Mouse (Mus musculus) embryo, embryonic 10.5 days (tissue): Measurements from ENCODE around the gene Ftl1.
"Not testable (repeated sequence)": the region's sequence is repeated elsewhere in the genome, so short reads cannot be mapped to it uniquely, and the experiment has no call there.

Source experiments
- DNase-seq: peaks from one replicate; pipeline ENCODE4 v3.0.0-alpha.2; 2015; ENCODE audit warnings: low spot score

The Ftl1 gene

DNA sequence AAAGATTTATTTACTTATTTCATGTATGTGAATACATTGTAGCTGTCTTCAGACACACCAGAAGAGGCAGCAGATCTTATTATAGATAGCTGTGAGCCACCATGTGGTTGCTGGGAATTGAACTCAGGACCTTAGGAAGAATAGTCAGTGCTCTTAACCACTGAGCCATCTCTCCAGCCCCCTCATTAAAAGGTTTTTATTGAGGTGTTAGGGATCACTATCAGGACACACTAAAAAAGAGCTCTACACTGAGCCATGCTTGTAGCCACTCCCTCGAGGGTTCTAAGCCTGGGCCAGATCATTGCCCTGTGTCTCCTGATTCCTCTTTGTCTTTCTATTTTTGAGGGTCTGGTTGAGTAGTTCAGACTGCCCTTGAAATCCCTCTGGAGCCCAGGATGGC lies 16.8 kb upstream of the Ftl1 start:
- no peak for DNase-seq

DNA sequence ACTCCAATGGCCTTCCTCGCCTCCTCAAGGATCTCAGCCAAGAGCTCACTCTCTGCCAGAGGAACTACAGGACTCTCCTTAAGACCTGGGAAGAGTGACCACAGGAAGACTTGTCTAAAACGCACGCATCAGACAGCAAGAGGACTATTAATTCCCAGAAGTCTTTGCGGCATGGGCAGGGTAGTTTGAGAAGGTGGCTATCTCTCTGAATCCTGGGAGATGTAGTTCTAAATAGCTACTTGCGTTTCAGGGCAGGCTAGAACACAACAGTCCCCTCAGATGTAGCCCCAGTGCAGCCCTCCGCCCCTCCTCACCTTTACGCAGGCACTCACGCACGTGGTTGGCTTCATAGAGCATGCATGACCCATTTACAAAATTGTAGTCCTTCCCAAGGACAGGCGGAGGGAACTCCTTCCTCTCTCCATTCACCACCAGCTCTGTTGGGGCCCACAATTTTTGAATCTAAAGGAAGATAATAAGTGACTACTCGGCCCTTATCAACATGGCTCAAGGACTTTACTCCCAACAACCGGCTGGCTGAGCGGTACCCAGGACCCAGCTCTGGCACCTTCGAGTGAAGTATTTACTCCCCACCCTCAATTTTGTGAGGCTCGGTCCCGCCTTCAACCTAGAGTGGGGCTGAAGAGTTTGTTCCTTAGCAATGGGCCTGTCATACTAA lies 15.7 kb upstream of the Ftl1 start:
- no peak for DNase-seq

DNA sequence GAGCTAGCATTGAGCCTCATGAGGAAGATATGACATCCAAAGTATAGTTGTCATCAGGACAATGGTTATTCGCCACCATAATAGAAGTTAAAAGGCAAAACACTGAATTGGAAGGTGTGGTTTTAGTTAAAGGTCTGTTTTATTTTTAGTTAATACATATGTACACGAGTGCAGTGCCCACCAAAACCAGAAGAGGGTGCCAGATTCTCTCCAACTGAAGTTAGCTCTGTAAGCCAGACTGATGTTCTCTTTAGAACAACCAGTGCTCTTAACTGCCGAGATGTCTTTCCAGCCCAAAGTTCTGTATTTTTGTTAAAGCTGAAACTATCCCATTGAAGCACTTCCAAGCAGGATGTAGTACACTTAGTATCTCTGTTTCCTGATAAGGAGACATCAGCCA lies 11.2 kb upstream of the Ftl1 start:
- peak; percentile 92 for DNase-seq

- DNase-seq, result no peak
Observed at GRCm38 (mm10) chr7:45467090-45467670, 7.5 kb upstream of the Ftl1 start.

DNA sequence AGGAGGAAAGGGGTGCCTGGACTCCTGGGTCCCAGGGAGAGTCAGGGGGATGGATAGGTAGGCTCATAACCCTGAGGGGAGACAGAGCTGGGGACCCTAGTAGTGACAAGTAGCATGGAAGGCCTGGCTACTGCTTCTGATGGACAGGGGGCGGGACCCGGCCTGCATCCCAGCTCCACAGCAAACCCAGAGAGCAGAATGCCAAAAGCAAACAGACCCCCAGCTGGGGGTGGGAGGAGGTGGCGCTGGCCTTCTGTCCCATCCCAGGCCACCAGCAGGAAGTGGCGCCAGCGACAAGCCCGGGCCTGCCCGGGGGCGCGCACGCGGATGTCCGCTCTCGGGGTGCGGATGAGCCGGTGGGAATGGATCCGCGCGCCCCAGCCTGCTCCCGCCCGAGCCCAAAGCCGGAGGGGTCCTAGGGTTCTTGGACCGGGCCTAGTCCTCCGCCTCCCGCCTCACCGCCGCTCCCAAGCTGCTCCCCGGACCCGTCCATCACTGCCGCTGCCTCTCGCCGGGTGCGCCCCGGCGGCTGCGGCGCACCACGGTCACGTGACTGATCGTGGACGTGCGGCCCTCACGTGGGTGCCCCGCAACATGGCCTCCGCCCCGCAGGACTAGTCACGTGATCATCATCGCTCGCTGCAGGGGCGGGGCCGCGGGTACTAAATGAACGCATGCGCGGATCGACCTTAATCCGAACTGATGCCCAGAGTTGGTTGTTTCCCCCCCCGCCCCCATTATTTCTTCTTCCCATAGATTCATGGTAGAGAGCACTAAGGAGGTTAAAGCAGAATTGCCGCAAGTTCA lies 6.8 kb upstream of the Ftl1 start, which contains the start of gene Bax:
Gene Bax (minus strand): TSS at position 616 of the 807 bp plus-strand sequence.
- DNase-seq, result peak; percentile 99

- DNase-seq, result no peak
Observed at GRCm38 (mm10) chr7:45465549-45465948, 5.9 kb upstream of the Ftl1 start.

GRCm38 (mm10) chr7:45465112-45465511 lies 5.4 kb upstream of the Ftl1 start:
- DNase-seq, result no peak

DNA sequence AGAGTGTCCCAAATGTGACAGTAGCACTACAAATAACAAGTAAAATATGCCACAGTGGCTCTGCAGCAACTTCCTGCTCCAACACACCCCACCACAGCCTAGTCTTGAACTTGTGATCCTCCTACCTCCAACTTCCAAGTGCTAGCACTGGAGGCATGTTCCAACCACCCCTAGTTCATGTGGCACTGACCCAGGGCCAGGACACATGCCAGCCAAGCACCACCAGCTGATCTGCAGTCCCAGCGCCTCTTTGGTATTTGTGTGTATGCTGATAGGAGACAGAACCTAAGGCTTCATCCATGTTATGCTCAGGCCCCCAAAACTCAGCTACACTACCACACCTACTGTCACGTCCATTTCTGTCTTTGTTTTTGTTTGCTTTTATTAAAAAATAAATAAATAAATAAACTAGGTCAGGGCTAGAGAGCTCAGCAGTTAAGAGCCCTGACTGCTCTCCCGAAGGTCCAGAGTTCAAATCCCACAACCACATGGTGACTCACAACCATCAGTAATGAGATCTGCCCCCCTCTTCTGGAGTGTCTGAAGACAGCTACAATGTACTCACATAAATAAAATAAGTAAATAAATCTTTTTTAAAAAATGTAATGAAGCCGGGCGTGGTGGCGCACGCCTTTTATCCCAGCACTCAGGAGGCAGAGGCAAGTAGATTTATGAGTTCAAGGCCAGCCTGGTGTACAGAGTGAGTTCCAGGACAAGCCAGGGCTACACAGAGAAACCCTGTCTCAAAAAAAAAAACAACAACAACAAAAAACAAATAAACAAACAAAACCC lies 4.5 kb upstream of the Ftl1 start:
- DNase-seq, result no peak

DNA sequence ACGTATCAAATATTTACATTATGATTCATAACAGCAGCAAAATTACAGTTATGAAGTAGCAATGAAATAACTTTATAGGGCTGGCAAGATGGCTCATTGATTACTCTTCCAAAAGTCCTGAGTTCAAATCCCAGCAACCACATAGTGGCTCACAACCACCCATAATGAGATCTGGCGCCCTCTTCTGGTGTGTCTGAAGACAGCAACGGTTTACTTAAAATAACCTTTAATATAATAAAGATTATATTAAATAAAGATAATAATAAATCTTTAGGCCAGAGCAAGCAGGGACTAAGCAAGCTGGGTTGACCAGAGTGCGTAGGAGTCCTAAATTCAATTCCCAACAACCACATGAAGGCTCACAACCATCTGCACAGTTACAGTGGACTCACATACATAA lies 3.2 kb upstream of the Ftl1 start:
- DNase-seq, result not testable (repeated sequence)

DNA sequence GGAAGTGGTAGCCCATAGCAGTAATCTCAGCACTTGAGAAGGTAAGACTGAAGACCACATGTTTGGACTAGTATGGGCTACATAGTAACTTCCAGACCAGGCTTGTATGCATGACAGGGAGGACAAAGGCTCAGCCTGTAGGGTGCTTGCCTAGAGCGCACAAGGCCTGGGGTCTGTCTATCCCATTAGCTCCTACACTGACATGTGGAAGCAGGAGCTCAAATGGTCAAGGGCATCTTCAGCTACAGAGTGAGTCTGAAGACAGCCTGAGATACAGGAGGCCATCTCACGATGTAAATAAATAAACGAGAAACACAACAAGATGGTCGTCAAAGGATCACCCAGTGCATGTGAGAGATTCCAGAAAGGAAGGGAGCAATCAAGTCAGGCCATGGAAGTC lies 2.6 kb upstream of the Ftl1 start:
- no peak for DNase-seq

- DNase-seq, result no peak
Observed at GRCm38 (mm10) chr7:45461781-45462180, 2.1 kb upstream of the Ftl1 start.

- DNase-seq, result no peak
Observed at GRCm38 (mm10) chr7:45461326-45461725, 1.6 kb upstream of the Ftl1 start.

GRCm38 (mm10) chr7:45460860-45461314 lies 1.2 kb upstream of the Ftl1 start:
- DNase-seq, result peak; percentile 65

DNA sequence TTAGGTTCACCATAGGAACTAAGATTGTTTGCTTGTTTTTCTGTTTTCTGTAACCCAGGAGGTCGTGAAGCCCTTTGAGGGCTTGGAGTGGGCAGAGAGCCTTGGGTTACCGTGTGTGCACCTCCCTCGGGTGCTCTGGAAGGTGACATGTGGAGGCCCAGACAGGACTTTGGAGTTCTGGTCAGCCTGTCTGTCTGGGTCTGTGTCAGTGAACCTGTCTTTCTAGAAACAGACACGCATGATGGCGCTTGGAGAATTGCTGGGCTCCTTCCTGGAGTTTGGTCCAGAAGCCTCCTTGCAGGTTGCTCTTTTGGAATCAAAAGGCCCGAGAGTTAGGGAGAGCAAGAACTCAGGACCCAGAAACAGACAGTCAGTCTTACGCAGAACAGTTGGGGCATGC lies 693 bp upstream of the Ftl1 start:
- DNase-seq, result no peak

GRCm38 (mm10) chr7:45458748-45459563 lies 728 bp downstream of the Ftl1 start:
- DNase-seq, result peak; percentile 88

- DNase-seq, result peak; percentile 34
Observed at GRCm38 (mm10) chr7:45457204-45458060, 2.3 kb downstream of the Ftl1 start.

DNA sequence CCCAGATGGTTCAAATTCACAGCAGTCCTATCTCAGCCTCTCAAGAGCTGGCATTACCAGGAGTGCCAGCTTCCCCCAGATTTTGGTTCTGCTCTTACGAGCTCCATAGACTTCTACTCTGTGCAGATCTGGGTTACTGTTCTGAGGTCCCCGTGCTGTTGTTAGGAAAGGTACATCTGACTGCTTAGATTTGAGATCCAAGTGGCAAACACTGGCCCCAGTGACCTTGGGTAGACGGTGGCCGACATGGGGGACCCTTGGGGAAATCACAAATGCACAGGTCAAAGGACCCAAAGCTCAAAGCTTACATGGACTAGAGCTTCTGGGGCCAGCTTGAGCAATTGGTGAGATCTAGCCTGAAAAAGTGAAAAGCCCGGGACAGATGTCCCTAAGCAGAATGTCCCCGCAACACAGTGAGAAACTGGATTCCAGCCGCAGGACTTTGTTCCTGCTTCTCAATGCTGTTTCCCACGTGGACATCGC lies 2.9 kb downstream of the Ftl1 start:
- DNase-seq, result no peak

DNA sequence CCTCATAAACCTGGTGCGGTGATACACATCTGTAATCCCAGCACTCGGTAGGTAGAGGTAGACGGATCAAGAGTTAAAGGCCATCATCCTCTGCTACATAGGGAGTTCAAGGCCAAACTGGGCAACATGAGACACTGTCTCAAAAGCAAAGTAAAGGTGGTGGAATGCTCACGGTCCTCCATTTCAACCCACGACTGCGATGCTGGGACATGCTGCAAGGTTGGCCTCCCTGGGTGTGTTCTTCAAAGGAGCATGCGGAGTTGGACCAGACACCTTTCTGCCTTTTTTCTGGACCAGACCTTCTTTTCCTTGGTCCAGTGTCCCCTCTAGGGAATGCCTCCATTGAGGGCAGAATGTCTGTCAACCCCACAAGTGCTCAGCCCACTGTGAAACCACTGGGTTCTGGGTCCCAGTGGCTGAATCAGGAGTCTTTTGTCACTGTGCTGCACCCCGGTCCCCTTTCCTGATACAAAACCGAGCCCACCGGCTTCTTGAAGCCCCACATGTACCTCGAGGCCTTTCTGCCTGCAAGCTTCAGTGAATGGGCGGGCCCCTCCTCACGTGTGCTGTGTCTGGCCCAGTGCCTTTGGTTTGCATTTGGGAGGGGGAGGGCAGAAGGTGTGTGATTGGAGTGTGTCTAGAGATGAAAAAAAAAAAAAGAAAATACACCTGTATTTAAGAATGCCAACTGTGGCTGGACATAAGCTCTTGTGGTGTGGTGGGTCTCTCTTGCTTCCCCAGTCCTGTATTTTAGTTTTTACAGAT lies 3.6 kb downstream of the Ftl1 start:
- no peak for DNase-seq

- no peak for DNase-seq
Observed at GRCm38 (mm10) chr7:45454971-45455370, 4.7 kb downstream of the Ftl1 start.
